9 mouse cellular contexts compared by ENCODE assay signal in genomic region chr13:59770847-59771246, GRCm38 (mm10). TPM values are rescaled to one million over a fixed set of nuclear protein-coding genes. Genes with fewer than 3 reads are reported as not detected.
A peak's percentile ranks its signal among the peaks of the same experiment; 100 is the strongest.
DNase-seq lines count a peak whose midpoint lies in the region; ATAC-seq and TF ChIP-seq lines count a peak whose summit lies in the region.
"Had no signal": no experiment of that assay in that cellular context is flagged by ENCODE, and none has a peak within 500 bp of the region (broad histone marks: within the 10 kb centered on the region; RNA-seq: fewer than 3 reads in every experiment).

No protein-coding gene starts in this region.

- peaks cover 32% of the 10 kb centered on the region for H3K79me3 ChIP-seq in C2C12 (ENCODE audit: low read depth)

- no peaks in the 10 kb centered on the region for H3K27me3 ChIP-seq in C2C12 (ENCODE audit: control insufficient read depth, insufficient read depth, insufficient read length)
- no peaks in the 10 kb centered on the region for H3K27me3 ChIP-seq in embryonic facial prominence, embryonic 13.5 days
- H3K27me3 ChIP-seq in hindbrain, postnatal 0 days (ENCODE audit: insufficient read depth, low read length) = no peaks in the 10 kb centered on the region
- H3K27me3 ChIP-seq in midbrain, embryonic 11.5 days (ENCODE audit: control insufficient read depth, insufficient read depth, low read length) = no peaks in the 10 kb centered on the region

- H3K9ac ChIP-seq in embryonic facial prominence, embryonic 13.5 days = peak overlapping the region; percentile 87; the same call in 1 of the 2 replicates
- peak overlapping the region; percentile 89; the same call in 1 of the 2 replicates for H3K9ac ChIP-seq in hindbrain, postnatal 0 days (replicated peaks; ENCODE audit: low read length)
- peak overlapping the region; percentile 85; the same call in 1 of the 2 replicates for H3K9ac ChIP-seq in midbrain, embryonic 11.5 days (ENCODE audit: low read length)

- 69% methylated on average over 9 of the region's 9 CpGs for WGBS in embryonic facial prominence, embryonic 13.5 days
- WGBS in hindbrain, postnatal 0 days = 57% methylated on average over 9 of the region's 9 CpGs
- 80% methylated on average over 9 of the region's 9 CpGs for WGBS in midbrain, embryonic 11.5 days

- peaks cover 42% of the 10 kb centered on the region for H3K4me1 ChIP-seq in embryonic facial prominence, embryonic 13.5 days
- H3K4me1 ChIP-seq in hindbrain, postnatal 0 days (ENCODE audit: insufficient read depth, low read length) = peaks cover 5% of the 10 kb centered on the region; the same call in 1 of the 2 replicates
- peaks cover 30% of the 10 kb centered on the region for H3K4me1 ChIP-seq in midbrain, embryonic 11.5 days (ENCODE audit: control insufficient read depth, insufficient read depth, low read length)

- peak overlapping the region; percentile 69 for H3K4me2 ChIP-seq in embryonic facial prominence, embryonic 13.5 days
- peak overlapping the region; percentile 61 for H3K4me2 ChIP-seq in hindbrain, postnatal 0 days (ENCODE audit: low read depth, low read length)
- peak overlapping the region; percentile 70; the same call in 1 of the 2 replicates for H3K4me2 ChIP-seq in midbrain, embryonic 11.5 days

- H3K27ac ChIP-seq in embryonic facial prominence, embryonic 13.5 days = peak overlapping the region; percentile 97
- peak overlapping the region; percentile 98 for H3K27ac ChIP-seq in hindbrain, postnatal 0 days
- H3K27ac ChIP-seq in midbrain, embryonic 11.5 days (ENCODE audit: low read depth, low read length) = peak overlapping the region; percentile 97; the same call in 1 of the 2 replicates

- H3K9me3 ChIP-seq in embryonic facial prominence, embryonic 13.5 days = no peaks in the 10 kb centered on the region
- H3K9me3 ChIP-seq in hindbrain, postnatal 0 days (ENCODE audit: low read length) = no peaks in the 10 kb centered on the region
- H3K9me3 ChIP-seq in midbrain, embryonic 11.5 days (ENCODE audit: control insufficient read depth, low read length) = no peaks in the 10 kb centered on the region

- peaks cover 36% of the 10 kb centered on the region for H3K36me3 ChIP-seq in C2C12 (ENCODE audit: control insufficient read depth, insufficient read depth)
- peaks cover 38% of the 10 kb centered on the region for H3K36me3 ChIP-seq in embryonic facial prominence, embryonic 13.5 days
- peaks cover 8% of the 10 kb centered on the region; the same call in 1 of the 2 replicates for H3K36me3 ChIP-seq in hindbrain, postnatal 0 days (ENCODE audit: insufficient read depth, low read length)
- peaks cover 2% of the 10 kb centered on the region; the same call in 1 of the 2 replicates for H3K36me3 ChIP-seq in midbrain, embryonic 11.5 days (ENCODE audit: control insufficient read depth, insufficient read depth, low read length)

- H3K79me2 ChIP-seq in C2C12 (ENCODE audit: control insufficient read depth, insufficient read depth) = peaks cover 36% of the 10 kb centered on the region

- DNase-seq in cerebellum, postnatal 14 days = peak; percentile 29 to 36
- no peak for DNase-seq in cerebellum, postnatal 4 days (ENCODE audit: low spot score in 2 of 2)
- peak; percentile 20 for DNase-seq in hindbrain, postnatal 0 days (ENCODE audit: low spot score)
- no peak for DNase-seq in midbrain, embryonic 11.5 days (ENCODE audit: low spot score, missing footprints)
- no peak for DNase-seq in gastrocnemius, postnatal 10 days
- no peak for DNase-seq in layer of hippocampus, postnatal 25 days (ENCODE audit: extremely low spot score in 1 of 2, low spot score in 1 of 2)

- ATAC-seq in embryonic facial prominence, embryonic 13.5 days (ENCODE audit: insufficient number of reproducible peaks, insufficient read depth, low FRiP score, low TSS enrichment, low read depth) = no peak
- no peak for ATAC-seq in hindbrain, postnatal 0 days
- ATAC-seq in midbrain, embryonic 11.5 days (ENCODE audit: low FRiP score) = no peak

- no peak for TF ChIP-seq CTCF in C2C12 (IDR thresholded peaks at IDR 0.05; ENCODE audit: control insufficient read depth, insufficient read depth, insufficient read length)
- no peak for TF ChIP-seq CTCF in hindbrain, postnatal 0 days (IDR thresholded peaks at IDR 0.05; ENCODE audit: low read depth)

- peak overlapping the region; percentile 18 for H3ac ChIP-seq in C2C12 (ENCODE audit: control insufficient read depth, insufficient read length, low read depth)

- H3K4me3 ChIP-seq in C2C12 (ENCODE audit: insufficient read depth, poor library complexity, severe bottlenecking) = peak overlapping the region; percentile 85
- H3K4me3 ChIP-seq in embryonic facial prominence, embryonic 13.5 days = peak overlapping the region; percentile 72
- H3K4me3 ChIP-seq in hindbrain, postnatal 0 days (ENCODE audit: low read length) = peak overlapping the region; percentile 89
- peak overlapping the region; percentile 86; the same call in 1 of the 2 replicates for H3K4me3 ChIP-seq in midbrain, embryonic 11.5 days (ENCODE audit: low read depth, low read length)

TF ChIP-seq in C2C12, 6 proteins besides CTCF, POLR2A, EP300 and RAD21:
- TF ChIP-seq FOSL1 (IDR thresholded peaks at IDR 0.05; ENCODE audit: insufficient read depth, low read length, poor library complexity, severe bottlenecking) = no peak
- TF ChIP-seq CEBPB (IDR thresholded peaks at IDR 0.05; ENCODE audit: low read depth) = no peak
- no peak for TF ChIP-seq MAX (IDR thresholded peaks at IDR 0.05)
- no peak for TF ChIP-seq MYOD1 (IDR thresholded peaks at IDR 0.05; ENCODE audit: control insufficient read depth, insufficient read length, low read depth)

RNA-seq across cellular contexts. Expression of gene Isca1, which starts 1.2 kb away (rescaled TPM):
- polyA plus RNA-seq in C2C12 (2012; fragmentation: generic; extraction: Trizol) = 43.2 TPM
- 115 and 116 TPM in 2 replicates for polyA plus RNA-seq in embryonic facial prominence, embryonic 13.5 days (2015; fragmentation: Nextera tagmentation; extraction: Ambion mirVana)
- 85.5 and 92.8 TPM in 2 replicates for total RNA-seq in hindbrain, postnatal 0 days (2014; rRNA removed)
- 167 TPM in 2 replicates for polyA plus RNA-seq in hindbrain, postnatal 0 days (2015; fragmentation: Nextera tagmentation; extraction: Ambion mirVana)
- polyA plus RNA-seq in midbrain, embryonic 11.5 days (2014; fragmentation: Nextera tagmentation; extraction: Ambion mirVana) = 131 and 146 TPM in 2 replicates
- total RNA-seq in gastrocnemius, postnatal 10 days (2021) = 100 to 1,000 TPM in 1 of 2 experiments, 10 to 100 TPM in 1; 95.1 to 108 TPM
- 100 to 1,000 TPM; 129 to 152 TPM for total RNA-seq in layer of hippocampus, postnatal 25 days (2021)

RNA-seq across cellular contexts. Expression of gene Gm49354, which starts 11.2 kb away (rescaled TPM):
- not detected for polyA plus RNA-seq in C2C12 (2012; fragmentation: generic; extraction: Trizol)
- polyA plus RNA-seq in embryonic facial prominence, embryonic 13.5 days (2015; fragmentation: Nextera tagmentation; extraction: Ambion mirVana) = not detected in 2 replicates
- total RNA-seq in hindbrain, postnatal 0 days (2014; rRNA removed) = not detected in 2 replicates
- not detected in 2 replicates for polyA plus RNA-seq in hindbrain, postnatal 0 days (2015; fragmentation: Nextera tagmentation; extraction: Ambion mirVana)
- polyA plus RNA-seq in midbrain, embryonic 11.5 days (2014; fragmentation: Nextera tagmentation; extraction: Ambion mirVana) = not detected in 2 replicates
- not detected for total RNA-seq in gastrocnemius, postnatal 10 days (2021)
- total RNA-seq in layer of hippocampus, postnatal 25 days (2021) = not detected
- polyA plus RNA-seq: large intestine, adult 2 months had no signal

RNA-seq across cellular contexts. Expression of gene 1700014D04Rik, which starts 24.3 kb away (rescaled TPM):
- 0.01 TPM for polyA plus RNA-seq in C2C12 (2012; fragmentation: generic; extraction: Trizol)
- not detected in 2 replicates for polyA plus RNA-seq in embryonic facial prominence, embryonic 13.5 days (2015; fragmentation: Nextera tagmentation; extraction: Ambion mirVana)
- 0.16 and 0.29 TPM in 2 replicates for total RNA-seq in hindbrain, postnatal 0 days (2014; rRNA removed)
- polyA plus RNA-seq in hindbrain, postnatal 0 days (2015; fragmentation: Nextera tagmentation; extraction: Ambion mirVana) = 0.18 and 0.24 TPM in 2 replicates
- 0.19 and 0.34 TPM in 2 replicates for polyA plus RNA-seq in midbrain, embryonic 11.5 days (2014; fragmentation: Nextera tagmentation; extraction: Ambion mirVana)
- total RNA-seq in gastrocnemius, postnatal 10 days (2021) = not detected
- total RNA-seq in layer of hippocampus, postnatal 25 days (2021) = under 1 TPM; 0.45 to 0.66 TPM
- polyA plus RNA-seq: large intestine, adult 2 months had no signal

RNA-seq across cellular contexts. Expression of gene Spata31d1d, which starts 39.3 kb away (rescaled TPM):
- polyA plus RNA-seq in C2C12 (2012; fragmentation: generic; extraction: Trizol) = not detected
- not detected in 2 replicates for polyA plus RNA-seq in embryonic facial prominence, embryonic 13.5 days (2015; fragmentation: Nextera tagmentation; extraction: Ambion mirVana)
- total RNA-seq in hindbrain, postnatal 0 days (2014; rRNA removed) = not detected in 2 replicates
- not detected in 2 replicates for polyA plus RNA-seq in hindbrain, postnatal 0 days (2015; fragmentation: Nextera tagmentation; extraction: Ambion mirVana)
- not detected in 2 replicates for polyA plus RNA-seq in midbrain, embryonic 11.5 days (2014; fragmentation: Nextera tagmentation; extraction: Ambion mirVana)
- total RNA-seq in gastrocnemius, postnatal 10 days (2021) = not detected
- total RNA-seq in layer of hippocampus, postnatal 25 days (2021) = not detected
- polyA plus RNA-seq: large intestine, adult 2 months had no signal

RNA-seq across cellular contexts. Expression of gene Tut7, which starts 52.1 kb away (rescaled TPM):
- polyA plus RNA-seq in C2C12 (2012; fragmentation: generic; extraction: Trizol) = 13.7 TPM
- polyA plus RNA-seq in embryonic facial prominence, embryonic 13.5 days (2015; fragmentation: Nextera tagmentation; extraction: Ambion mirVana) = 51.8 and 54.2 TPM in 2 replicates
- 27.9 and 29.5 TPM in 2 replicates for total RNA-seq in hindbrain, postnatal 0 days (2014; rRNA removed)
- polyA plus RNA-seq in hindbrain, postnatal 0 days (2015; fragmentation: Nextera tagmentation; extraction: Ambion mirVana) = 35.5 and 36.8 TPM in 2 replicates
- 47.2 and 48.7 TPM in 2 replicates for polyA plus RNA-seq in midbrain, embryonic 11.5 days (2014; fragmentation: Nextera tagmentation; extraction: Ambion mirVana)
- 10 to 100 TPM; 46.3 to 50.3 TPM for total RNA-seq in gastrocnemius, postnatal 10 days (2021)
- 10 to 100 TPM; 59.0 to 64.0 TPM for total RNA-seq in layer of hippocampus, postnatal 25 days (2021)

Comparison
In these comparisons a context has a peak if more than half of its experiments do, and no peak if none do; other contexts are left out.
1. DNase-seq: peak in cerebellum, postnatal 14 days (2 of 2) and hindbrain, postnatal 0 days (single experiment); none in cerebellum, postnatal 4 days (0 of 2), midbrain, embryonic 11.5 days (single experiment), gastrocnemius, postnatal 10 days (single experiment) and layer of hippocampus, postnatal 25 days (0 of 2).
2. Peak in every context shown above with its lines, with median percentiles within 50 percentile points of each other: H3K4me3 ChIP-seq, H3K27ac ChIP-seq, H3K4me2 ChIP-seq and H3K9ac ChIP-seq.